Mouse (Mus musculus) small intestine, adult 2 months (tissue): ENCODE measurements around the gene Agap1. TPM values are rescaled to one million over a fixed set of nuclear protein-coding genes. Genes with fewer than 3 reads are reported as not detected.
A peak's percentile ranks its signal among the peaks of the same experiment; 100 is the strongest.

Experiments
- H3K27ac ChIP-seq: fragments of 200-500 bp; 2 replicates; pipeline ENCODE4 v1.5.1; 2012; ENCODE audit warnings: low read depth, low read length, control low read depth, inconsistent platforms; ENCODE audit not compliant: insufficient read depth
- H3K27me3 ChIP-seq: fragments of 200-500 bp; 2 replicates; pipeline ENCODE4 v1.6.1; 2012; ENCODE audit warnings: mild to moderate bottlenecking, moderate library complexity, low read length, inconsistent platforms; ENCODE audit not compliant: control insufficient read depth, insufficient read depth
- H3K36me3 ChIP-seq: fragments of 200-500 bp; 2 replicates; pipeline ENCODE4 v1.6.1; 2012; ENCODE audit warnings: mild to moderate bottlenecking, low read length, control low read depth, inconsistent platforms; ENCODE audit not compliant: control insufficient read depth, insufficient read depth
- H3K4me1 ChIP-seq: fragments of 200-500 bp; 2 replicates; pipeline ENCODE4 v1.6.1; 2012; ENCODE audit warnings: low read length, inconsistent platforms, mixed read lengths; ENCODE audit not compliant: control insufficient read depth, insufficient read depth, insufficient read length
- H3K4me3 ChIP-seq: fragments of 200-500 bp; 2 replicates; pipeline ENCODE4 v1.5.1; 2012; ENCODE audit warnings: low read depth, mild to moderate bottlenecking, control low read depth, inconsistent platforms, low read length, moderate library complexity
- CTCF ChIP-seq: fragments of 200-500 bp; IDR thresholded peaks from 2 replicates; pipeline ENCODE4 v1.5.1; 2012; ENCODE audit warnings: low read depth, mild to moderate bottlenecking, control low read depth, inconsistent platforms, low read length, moderate library complexity, mixed read lengths; ENCODE audit not compliant: insufficient replicate concordance, insufficient read length; ENCODE audit errors: extremely low read depth
- POLR2A ChIP-seq: fragments of 200-500 bp; IDR thresholded peaks from 2 replicates; pipeline ENCODE4 v1.6.1; 2012; ENCODE audit warnings: low read depth, mild to moderate bottlenecking, control low read depth, inconsistent platforms, low read length, moderate library complexity
- WGBS: fragments of 180-500 bp; shearing (Covaris S2); methylation state at CpG from one replicate; pipeline ENCODE4 v1.1.7; 2018; 5-methylcytosine and 5-hydroxymethylcytosine counted together
- polyA plus RNA-seq: library from polyadenylated mRNA; depleted of rRNA; stranded (reverse); fragments of >200 nt; gene quantifications from 2 replicates; pipeline ENCODE4 v1.2.3, GENCODE M21; 2012

Agap1 gene
- polyA plus RNA-seq, 1 experiment: 27.8 TPM

DNA sequence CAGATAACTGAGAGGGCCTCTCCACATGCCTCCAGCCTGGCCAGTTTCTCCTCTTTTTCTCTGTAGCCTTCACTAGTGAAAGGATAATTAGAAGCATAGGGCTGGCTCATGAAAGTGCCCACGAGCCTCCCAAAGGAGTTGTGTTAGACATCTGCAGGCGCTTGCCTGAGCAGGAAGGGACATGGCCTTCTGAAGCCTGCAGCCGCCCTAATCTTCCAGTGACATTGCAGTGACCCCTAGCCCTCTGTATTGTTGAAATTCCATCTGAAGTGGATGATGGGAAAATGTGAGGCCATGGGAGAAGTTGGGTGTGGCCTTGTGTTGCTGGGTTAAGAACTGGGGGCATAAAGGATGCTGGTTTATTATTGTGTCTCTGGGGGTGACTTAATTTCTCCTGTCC, 269.5 kb downstream of the Agap1 start:
- peaks cover 6% of the 10 kb centered on the region; the same call in 1 of the 2 replicates for H3K36me3 ChIP-seq
- WGBS: 77% methylated on average over 3 of the region's 3 CpGs
- H3K4me3 ChIP-seq: no peak overlapping the region
- H3K4me1 ChIP-seq: peaks cover 6% of the 10 kb centered on the region; the same call in 1 of the 2 replicates
- no peaks in the 10 kb centered on the region for H3K27me3 ChIP-seq
- TF ChIP-seq POLR2A (no peak), CTCF (no peak)
- no peak overlapping the region for H3K27ac ChIP-seq

- H3K27me3 ChIP-seq: no peaks in the 10 kb centered on the region
- H3K4me3 ChIP-seq: no peak overlapping the region
- 27% methylated on average over 6 of the region's 6 CpGs for WGBS
- peaks cover 3% of the 10 kb centered on the region; the same call in 1 of the 2 replicates for H3K4me1 ChIP-seq
- no peak overlapping the region for H3K27ac ChIP-seq
- peaks cover 6% of the 10 kb centered on the region; the same call in 1 of the 2 replicates for H3K36me3 ChIP-seq
- no peak for TF ChIP-seq CTCF
- TF ChIP-seq POLR2A: no peak
Measured at GRCm38 (mm10) chr1:89724555-89724954, 269.9 kb downstream of the Agap1 start.

DNA sequence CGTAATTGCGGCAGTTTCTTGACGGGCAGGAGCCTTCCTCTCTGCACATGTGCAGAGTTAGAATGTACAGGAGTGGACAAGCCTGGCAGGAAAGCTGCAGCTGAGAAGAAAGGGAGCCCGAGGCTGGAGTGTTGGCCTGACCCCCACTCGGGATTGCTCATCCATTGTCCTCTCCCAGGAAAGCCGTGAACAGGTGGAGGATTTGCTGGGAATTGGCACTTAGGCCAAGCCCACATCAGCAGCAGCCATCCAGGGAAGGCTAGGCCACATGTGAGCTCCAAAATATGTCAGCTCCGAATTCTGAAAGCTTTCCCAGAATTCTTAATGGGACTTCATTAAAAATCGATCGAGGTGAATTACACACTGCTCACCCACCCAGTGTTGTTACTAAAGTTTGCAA, 270.4 kb downstream of the Agap1 start:
- no peaks in the 10 kb centered on the region for H3K27me3 ChIP-seq
- TF ChIP-seq CTCF: no peak
- TF ChIP-seq POLR2A: no peak
- no peak overlapping the region for H3K27ac ChIP-seq
- no peak overlapping the region for H3K4me3 ChIP-seq
- peaks cover 6% of the 10 kb centered on the region; the same call in 1 of the 2 replicates for H3K36me3 ChIP-seq
- H3K4me1 ChIP-seq: peaks cover 3% of the 10 kb centered on the region; the same call in 1 of the 2 replicates
- WGBS: 68% methylated on average over 9 of the region's 9 CpGs

- Histone ChIP-seq H3K27me3 (no peaks in the 10 kb centered on the region), H3K27ac (no peak overlapping the region), H3K36me3 (peaks cover 6% of the 10 kb centered on the region; the same call in 1 of the 2 replicates), H3K4me3 (no peak overlapping the region), H3K4me1 (peaks cover 3% of the 10 kb centered on the region; the same call in 1 of the 2 replicates)
- WGBS: 95% methylated on average over 6 of the region's 6 CpGs
- TF ChIP-seq POLR2A (no peak), CTCF (no peak)
Measured at GRCm38 (mm10) chr1:89728481-89728880, 273.9 kb downstream of the Agap1 start.

GRCm38 (mm10) chr1:89730589-89731195, 276.1 kb downstream of the Agap1 start:
- Histone ChIP-seq H3K36me3 (peaks cover 6% of the 10 kb centered on the region; the same call in 1 of the 2 replicates), H3K4me1 (no peaks in the 10 kb centered on the region), H3K27me3 (no peaks in the 10 kb centered on the region), H3K27ac (no peak overlapping the region), H3K4me3 (no peak overlapping the region)
- 92% methylated on average over 13 of the region's 13 CpGs for WGBS
- TF ChIP-seq POLR2A (no peak), CTCF (peak; percentile 40; the same call in 1 of the 2 replicates)

DNA sequence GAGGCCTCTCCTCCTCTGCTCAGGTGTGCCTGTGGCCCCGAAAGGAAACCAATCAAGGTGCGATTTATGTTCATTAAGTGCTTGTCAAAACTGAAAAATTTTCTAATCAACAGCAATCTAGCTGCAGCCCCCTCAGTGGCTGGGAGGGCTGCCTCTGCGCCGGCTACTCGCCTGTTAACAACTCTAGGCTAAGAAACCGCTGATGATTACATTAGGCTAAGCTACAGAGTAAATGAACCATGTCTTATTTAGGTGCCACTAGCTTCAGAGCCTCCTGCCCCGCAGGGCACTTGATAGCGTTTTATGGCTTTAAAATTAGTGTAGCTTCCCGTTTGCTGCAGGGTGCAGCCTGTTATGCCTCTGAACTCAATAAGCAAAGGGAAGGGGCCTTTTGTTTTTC, 279.8 kb downstream of the Agap1 start:
- H3K36me3 ChIP-seq: no peaks in the 10 kb centered on the region; the same call in 1 of the 2 replicates
- no peaks in the 10 kb centered on the region for H3K4me1 ChIP-seq
- no peak overlapping the region for H3K27ac ChIP-seq
- WGBS: 76% methylated on average over 9 of the region's 9 CpGs
- no peaks in the 10 kb centered on the region for H3K27me3 ChIP-seq
- H3K4me3 ChIP-seq: no peak overlapping the region
- TF ChIP-seq POLR2A (no peak), CTCF (no peak)

DNA sequence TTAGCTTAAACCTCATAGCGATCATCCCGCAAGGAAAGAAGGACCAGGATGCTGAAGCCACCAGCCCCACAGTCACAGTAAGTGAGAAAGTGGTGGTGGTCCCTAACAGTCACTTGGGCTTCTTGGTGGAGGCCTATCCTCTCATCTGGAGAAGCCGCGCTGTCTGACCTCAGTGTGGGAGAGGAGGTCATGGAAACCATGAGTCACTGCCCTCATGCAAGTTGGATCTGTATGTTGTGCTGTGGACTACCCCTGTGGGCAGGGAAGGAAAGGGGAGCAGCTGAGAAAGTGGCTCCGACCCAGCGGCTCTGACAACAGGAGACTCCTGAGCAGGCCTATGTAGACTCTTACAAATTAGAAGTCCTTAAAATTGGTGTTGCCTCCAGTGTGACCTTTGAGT, 280.5 kb downstream of the Agap1 start:
- no peak for TF ChIP-seq CTCF
- TF ChIP-seq POLR2A: no peak
- 96% methylated on average over 6 of the region's 6 CpGs for WGBS
- Histone ChIP-seq H3K27me3 (no peaks in the 10 kb centered on the region), H3K4me3 (no peak overlapping the region), H3K4me1 (no peaks in the 10 kb centered on the region), H3K36me3 (peaks cover 1% of the 10 kb centered on the region; the same call in 1 of the 2 replicates), H3K27ac (no peak overlapping the region)
